Mouse (Mus musculus): ENCODE results near the gene Ttc33. TPM values are rescaled to one million over a fixed set of nuclear protein-coding genes. Genes with fewer than 3 reads are reported as not detected.

Ttc33 gene
- polyA plus RNA-seq, 1 experiment from 2014 or later = 40.9 TPM

- Histone ChIP-seq H3K4me2 (peak overlapping the region; percentile 31), H3K4me1 (replicated peaks) (peaks cover 33% of the 10 kb centered on the region), H3K9me3 (no peaks in the 10 kb centered on the region), H3K36me3 (no peaks in the 10 kb centered on the region), H3K27ac (peak overlapping the region; percentile 53; the same call in 1 of the 2 replicates), H3K9ac (replicated peaks) (no peak overlapping the region), H3K27me3 (no peaks in the 10 kb centered on the region), H3K4me3 (replicated peaks) (no peak overlapping the region)
- ATAC-seq (ENCODE audit: insufficient number of reproducible peaks, insufficient read depth, low FRiP score, low TSS enrichment, low read depth) = peak; percentile 8; the same call in 1 of the 2 replicates
- WGBS = 30% methylated on average over 4 of the region's 4 CpGs
Measured at GRCm38 (mm10) chr15:5149187-5149586, 36.1 kb upstream of the Ttc33 start.

- Histone ChIP-seq H3K4me3 (replicated peaks) (no peak overlapping the region), H3K4me2 (no peak overlapping the region)
Measured at GRCm38 (mm10) chr15:5152171-5152570, 33.2 kb upstream of the Ttc33 start.

GRCm38 (mm10) chr15:5154621-5155020, 30.7 kb upstream of the Ttc33 start:
- ATAC-seq (ENCODE audit: insufficient number of reproducible peaks, insufficient read depth, low FRiP score, low TSS enrichment, low read depth) = no peak
- H3K4me3 ChIP-seq (replicated peaks) = no peak overlapping the region
- H3K27me3 ChIP-seq = no peaks in the 10 kb centered on the region
- H3K9me3 ChIP-seq = no peaks in the 10 kb centered on the region
- H3K4me1 ChIP-seq (replicated peaks) = peaks cover 7% of the 10 kb centered on the region
- H3K36me3 ChIP-seq = 0 out of 2 replicates have a peak, but pooled peaks cover 4% of the 10 kb centered on the region
- no peak overlapping the region for H3K9ac ChIP-seq (replicated peaks)
- WGBS = 86% methylated on average over 9 of the region's 9 CpGs
- no peak overlapping the region for H3K27ac ChIP-seq
- H3K4me2 ChIP-seq = no peak overlapping the region

More at GRCm38 (mm10) chr15:5152171-5152570, 33.2 kb upstream of the Ttc33 start:
- H3K27me3 ChIP-seq = no peaks in the 10 kb centered on the region
- no peak overlapping the region for H3K27ac ChIP-seq
- no peaks in the 10 kb centered on the region for H3K9me3 ChIP-seq
- ATAC-seq (ENCODE audit: insufficient number of reproducible peaks, insufficient read depth, low FRiP score, low TSS enrichment, low read depth) = no peak
- H3K9ac ChIP-seq (replicated peaks) = no peak overlapping the region
- no peaks in the 10 kb centered on the region for H3K36me3 ChIP-seq
- peaks cover 27% of the 10 kb centered on the region for H3K4me1 ChIP-seq (replicated peaks)
- WGBS = 91% methylated on average over 6 of the region's 6 CpGs

- H3K4me3 ChIP-seq (replicated peaks) = no peak overlapping the region
- 0 out of 2 replicates have a peak, but pooled peaks cover 5% of the 10 kb centered on the region for H3K36me3 ChIP-seq
- ATAC-seq (ENCODE audit: insufficient number of reproducible peaks, insufficient read depth, low FRiP score, low TSS enrichment, low read depth) = no peak
- H3K27me3 ChIP-seq = no peaks in the 10 kb centered on the region
- H3K9ac ChIP-seq (replicated peaks) = no peak overlapping the region
- no peak overlapping the region for H3K27ac ChIP-seq
- 76% methylated on average over 5 of the region's 5 CpGs for WGBS
- no peaks in the 10 kb centered on the region for H3K9me3 ChIP-seq
- H3K4me2 ChIP-seq = no peak overlapping the region
- peaks cover 5% of the 10 kb centered on the region; the same call in 1 of the 2 replicates for H3K4me1 ChIP-seq (replicated peaks)
Measured at GRCm38 (mm10) chr15:5155093-5155492, 30.2 kb upstream of the Ttc33 start.

GRCm38 (mm10) chr15:5156355-5156754, 29.0 kb upstream of the Ttc33 start:
- H3K4me3 ChIP-seq (replicated peaks) = no peak overlapping the region
- H3K4me1 ChIP-seq (replicated peaks) = peaks cover 5% of the 10 kb centered on the region; the same call in 1 of the 2 replicates
- no peak overlapping the region for H3K4me2 ChIP-seq
- no peak overlapping the region for H3K27ac ChIP-seq
- ATAC-seq (ENCODE audit: insufficient number of reproducible peaks, insufficient read depth, low FRiP score, low TSS enrichment, low read depth) = no peak
- 89% methylated on average over 4 of the region's 4 CpGs for WGBS
- no peaks in the 10 kb centered on the region for H3K9me3 ChIP-seq
- no peaks in the 10 kb centered on the region for H3K27me3 ChIP-seq
- no peak overlapping the region for H3K9ac ChIP-seq (replicated peaks)
- peaks cover 10% of the 10 kb centered on the region; the same call in 1 of the 2 replicates for H3K36me3 ChIP-seq

- no peak overlapping the region for H3K27ac ChIP-seq
- no peak overlapping the region for H3K4me2 ChIP-seq
- no peak for ATAC-seq (ENCODE audit: insufficient number of reproducible peaks, insufficient read depth, low FRiP score, low TSS enrichment, low read depth)
- H3K9ac ChIP-seq (replicated peaks) = no peak overlapping the region
- peaks cover 10% of the 10 kb centered on the region; the same call in 1 of the 2 replicates for H3K36me3 ChIP-seq
- peaks cover 5% of the 10 kb centered on the region; the same call in 1 of the 2 replicates for H3K4me1 ChIP-seq (replicated peaks)
- H3K4me3 ChIP-seq (replicated peaks) = no peak overlapping the region
- no peaks in the 10 kb centered on the region for H3K9me3 ChIP-seq
- H3K27me3 ChIP-seq = no peaks in the 10 kb centered on the region
- 77% methylated on average over 1 of the region's 1 CpGs for WGBS
Measured at GRCm38 (mm10) chr15:5157386-5157785, 27.9 kb upstream of the Ttc33 start.

GRCm38 (mm10) chr15:5158827-5159226, 26.5 kb upstream of the Ttc33 start:
- Histone ChIP-seq H3K4me3 (replicated peaks) (no peak overlapping the region), H3K4me1 (replicated peaks) (peaks cover 5% of the 10 kb centered on the region; the same call in 1 of the 2 replicates), H3K36me3 (peaks cover 19% of the 10 kb centered on the region), H3K27ac (no peak overlapping the region), H3K4me2 (no peak overlapping the region), H3K27me3 (no peaks in the 10 kb centered on the region), H3K9ac (replicated peaks) (no peak overlapping the region), H3K9me3 (no peaks in the 10 kb centered on the region)
- WGBS = 89% methylated on average over 6 of the region's 6 CpGs
- ATAC-seq (ENCODE audit: insufficient number of reproducible peaks, insufficient read depth, low FRiP score, low TSS enrichment, low read depth) = no peak

GRCm38 (mm10) chr15:5165121-5165773, 20.1 kb upstream of the Ttc33 start:
- Histone ChIP-seq H3K9ac (replicated peaks) (no peak overlapping the region), H3K4me3 (replicated peaks) (no peak overlapping the region), H3K27ac (no peak overlapping the region), H3K27me3 (no peaks in the 10 kb centered on the region), H3K4me1 (replicated peaks) (no peaks in the 10 kb centered on the region), H3K4me2 (no peak overlapping the region), H3K36me3 (peaks cover 70% of the 10 kb centered on the region), H3K9me3 (no peaks in the 10 kb centered on the region)
- WGBS = 90% methylated on average over 12 of the region's 12 CpGs
- no peak for ATAC-seq (ENCODE audit: insufficient number of reproducible peaks, insufficient read depth, low FRiP score, low TSS enrichment, low read depth)

GRCm38 (mm10) chr15:5173217-5173820, 12.0 kb upstream of the Ttc33 start:
- H3K27me3 ChIP-seq = no peaks in the 10 kb centered on the region
- no peaks in the 10 kb centered on the region for H3K4me1 ChIP-seq (replicated peaks)
- H3K27ac ChIP-seq = no peak overlapping the region
- no peak overlapping the region for H3K9ac ChIP-seq (replicated peaks)
- H3K36me3 ChIP-seq = peaks cover 77% of the 10 kb centered on the region
- WGBS = 92% methylated on average over 12 of the region's 12 CpGs
- no peak for ATAC-seq (ENCODE audit: insufficient number of reproducible peaks, insufficient read depth, low FRiP score, low TSS enrichment, low read depth)
- H3K4me2 ChIP-seq = no peak overlapping the region
- H3K9me3 ChIP-seq = no peaks in the 10 kb centered on the region
- no peak overlapping the region for H3K4me3 ChIP-seq (replicated peaks)

GRCm38 (mm10) chr15:5184668-5185330, 526 bp upstream of the Ttc33 start:
- Histone ChIP-seq H3K9ac (replicated peaks) (peak overlapping the region; percentile 81), H3K9me3 (no peaks in the 10 kb centered on the region), H3K36me3 (peaks cover 5% of the 10 kb centered on the region; the same call in 1 of the 2 replicates), H3K4me3 (replicated peaks) (peak overlapping the region; percentile 94), H3K27ac (peak overlapping the region; percentile 88), H3K27me3 (no peaks in the 10 kb centered on the region), H3K4me1 (replicated peaks) (peaks cover 7% of the 10 kb centered on the region), H3K4me2 (peak overlapping the region; percentile 80)
- 41% methylated on average over 11 of the region's 11 CpGs for WGBS
- ATAC-seq (ENCODE audit: insufficient number of reproducible peaks, insufficient read depth, low FRiP score, low TSS enrichment, low read depth) = peak; percentile 45; the same call in 1 of the 2 replicates

GRCm38 (mm10) chr15:5186293-5186675, 959 bp downstream of the Ttc33 start:
- peaks cover 7% of the 10 kb centered on the region for H3K4me1 ChIP-seq (replicated peaks)
- peak overlapping the region; percentile 80 for H3K4me2 ChIP-seq
- 39% methylated on average over 10 of the region's 10 CpGs for WGBS
- H3K27ac ChIP-seq = peak overlapping the region; percentile 88; the same call in 1 of the 2 replicates
- peak overlapping the region; percentile 94 for H3K4me3 ChIP-seq (replicated peaks)
- no peaks in the 10 kb centered on the region for H3K9me3 ChIP-seq
- H3K36me3 ChIP-seq = peaks cover 20% of the 10 kb centered on the region; the same call in 1 of the 2 replicates
- no peaks in the 10 kb centered on the region for H3K27me3 ChIP-seq
- peak overlapping the region; percentile 81 for H3K9ac ChIP-seq (replicated peaks)
- ATAC-seq (ENCODE audit: insufficient number of reproducible peaks, insufficient read depth, low FRiP score, low TSS enrichment, low read depth) = no peak

Data from limb, embryonic 12.5 days (tissue).